Mouse (Mus musculus): ENCODE measurements around the gene BC030870. TPM values are rescaled to one million over a fixed set of nuclear protein-coding genes. Genes with fewer than 3 reads are reported as not detected.
"Not testable (repeated sequence)": the region's sequence is repeated elsewhere in the genome, so short reads cannot be mapped to it uniquely, and the experiment has no call there.

The BC030870 gene
- not detected in 2 replicates for polyA plus RNA-seq (2016; fragmentation: Nextera tagmentation; extraction: Ambion mirVana)

DNA sequence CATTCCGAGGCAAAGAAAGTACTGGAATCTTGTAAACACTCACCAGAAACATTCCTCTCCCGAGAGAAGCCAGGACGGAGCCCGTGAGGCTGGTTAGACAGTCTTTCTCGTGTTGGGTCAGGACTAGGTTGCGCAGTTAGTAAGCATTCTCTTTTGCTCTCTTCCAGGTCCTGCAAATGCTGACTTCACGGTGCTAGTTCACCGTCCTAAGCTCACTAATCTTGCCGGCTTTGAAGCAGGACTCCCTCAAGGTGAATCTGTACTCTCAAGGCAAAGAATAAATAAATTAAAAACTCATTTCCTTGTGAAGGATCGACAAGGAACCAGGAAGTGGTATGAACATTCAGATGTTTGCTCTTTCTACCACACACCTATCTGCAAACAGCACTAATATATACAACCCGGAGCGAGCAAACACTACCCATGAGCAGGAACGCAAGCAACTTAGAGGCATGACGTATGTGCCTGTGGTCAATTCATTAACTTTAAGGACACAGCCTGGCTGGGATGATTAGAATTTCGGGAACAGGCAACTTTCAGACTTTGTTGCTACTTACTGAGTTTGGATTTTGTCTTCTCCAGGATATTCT, at the start of gene BC030870:
BC030870 (minus strand) TSS at position 365 of the 590 bp plus-strand sequence.
- 78% methylated on average over 15 of the region's 15 CpGs for WGBS
- Histone ChIP-seq H3K27ac (no peak within 1 kb of the TSS), H3K4me1 (no peaks in the 10 kb centered on the region), H3K36me3 (no peaks in the 10 kb centered on the region), H3K9me3 (no peaks in the 10 kb centered on the region), H3K4me3 (no peak within 1 kb of the TSS), H3K27me3 (ENCODE audit: insufficient read depth, poor library complexity, severe bottlenecking) (no peaks in the 10 kb centered on the region)
- DNase-seq (ENCODE audit: low spot score), result no peak

DNA sequence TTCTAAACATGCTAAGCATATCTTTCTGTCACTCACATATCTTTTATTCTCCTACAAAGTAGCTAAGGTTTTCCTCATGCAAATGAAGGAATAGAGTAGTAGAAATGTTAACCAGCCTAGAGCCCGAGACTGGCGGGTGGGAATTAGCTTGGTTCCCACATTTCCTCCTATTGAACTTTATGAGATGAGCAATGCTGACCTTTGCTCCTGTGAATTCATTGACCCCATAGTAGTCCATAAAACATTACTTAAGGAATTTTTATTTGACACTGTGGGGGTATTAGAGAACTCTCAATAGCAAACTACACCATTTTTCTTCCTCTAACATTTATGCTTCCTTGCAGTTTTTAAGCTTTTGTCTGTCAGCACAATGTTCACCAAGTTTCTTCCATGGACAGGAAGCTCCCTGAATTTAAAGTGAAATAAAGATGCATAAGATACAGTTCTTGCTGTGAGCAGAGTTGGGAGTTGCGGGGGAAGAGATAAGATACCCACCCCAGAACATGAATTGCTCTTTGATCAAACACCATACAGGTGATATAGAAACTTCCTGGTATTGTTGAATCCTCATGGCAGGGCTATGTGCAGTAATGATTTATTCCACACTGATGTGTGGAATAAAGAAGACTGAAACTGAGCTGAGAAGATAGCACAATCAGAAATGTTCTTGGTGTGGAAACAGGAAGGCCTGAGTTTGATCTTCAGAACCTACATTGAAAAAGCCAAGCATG, 45.5 kb upstream of the BC030870 start:
- WGBS, result 75% methylated on average over 3 of the region's 3 CpGs
- DNase-seq (ENCODE audit: low spot score), result no peak
- no peak overlapping the region for H3K27ac ChIP-seq
- H3K27me3 ChIP-seq (ENCODE audit: insufficient read depth, poor library complexity, severe bottlenecking), result no peaks in the 10 kb centered on the region
- H3K9me3 ChIP-seq, result no peaks in the 10 kb centered on the region
- no peaks in the 10 kb centered on the region for H3K36me3 ChIP-seq
- H3K4me1 ChIP-seq, result no peaks in the 10 kb centered on the region
- H3K4me3 ChIP-seq, result no peak overlapping the region

DNA sequence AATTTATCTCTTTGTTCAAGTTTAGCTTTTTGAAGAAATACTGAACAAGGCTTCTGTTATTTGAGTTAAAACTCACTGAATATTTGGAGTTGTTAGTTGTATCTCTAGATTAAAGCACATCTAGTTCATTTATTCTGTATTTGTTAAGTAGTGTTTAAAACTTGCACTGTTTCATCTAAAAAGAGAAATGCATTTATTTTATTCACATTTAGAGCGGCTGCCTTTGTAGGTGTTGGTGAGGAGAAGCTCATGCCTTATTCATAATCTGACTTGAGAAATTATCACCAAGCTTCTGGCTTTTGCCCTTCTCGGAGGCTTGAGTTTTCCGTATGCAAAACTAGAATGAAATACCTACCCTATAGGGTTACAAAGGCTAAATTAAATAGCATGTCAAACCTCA, 39.8 kb upstream of the BC030870 start:
- no peaks in the 10 kb centered on the region for H3K9me3 ChIP-seq
- no peaks in the 10 kb centered on the region for H3K27me3 ChIP-seq (ENCODE audit: insufficient read depth, poor library complexity, severe bottlenecking)
- WGBS, result 82% methylated on average over 3 of the region's 3 CpGs

DNA sequence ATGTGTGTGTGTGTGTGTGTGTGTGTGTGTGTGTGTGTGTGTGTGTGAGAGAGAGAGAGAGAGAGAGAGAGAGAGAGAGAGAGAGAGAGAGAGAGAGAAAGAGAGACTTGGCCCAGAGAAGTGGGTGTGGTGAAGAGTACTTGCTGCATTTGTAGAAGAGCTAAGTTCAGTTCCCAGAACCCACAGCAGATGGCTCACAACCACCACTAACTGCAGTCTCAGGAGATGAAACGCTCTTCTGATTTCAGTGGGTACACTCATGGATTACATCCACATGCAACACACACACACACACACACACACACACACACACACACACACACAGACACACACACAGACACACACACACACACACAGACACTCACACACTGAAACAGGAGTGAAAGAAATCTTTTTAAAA, 31.3 kb upstream of the BC030870 start:
- not testable (repeated sequence) for H3K4me3 ChIP-seq; H3K36me3 ChIP-seq; H3K27me3 ChIP-seq (ENCODE audit: insufficient read depth, poor library complexity, severe bottlenecking); H3K27ac ChIP-seq; DNase-seq (ENCODE audit: low spot score); H3K4me1 ChIP-seq; H3K9me3 ChIP-seq
- 50% methylated on average over 1 of the region's 1 CpGs for WGBS

More for the DNA sequence above, 39.8 kb upstream of the BC030870 start:
- Histone ChIP-seq H3K36me3 (no peaks in the 10 kb centered on the region), H3K27ac (no peak overlapping the region), H3K4me1 (no peaks in the 10 kb centered on the region), H3K4me3 (no peak overlapping the region)
- DNase-seq (ENCODE audit: low spot score), result no peak

GRCm38 (mm10) chr8:65159096-65159748, 29.9 kb upstream of the BC030870 start:
- no peaks in the 10 kb centered on the region for H3K4me1 ChIP-seq
- 75% methylated on average over 14 of the region's 14 CpGs for WGBS
- DNase-seq (ENCODE audit: low spot score), result no peak
- no peak overlapping the region for H3K27ac ChIP-seq
- H3K4me3 ChIP-seq, result no peak overlapping the region
- H3K27me3 ChIP-seq (ENCODE audit: insufficient read depth, poor library complexity, severe bottlenecking), result no peaks in the 10 kb centered on the region
- H3K9me3 ChIP-seq, result no peaks in the 10 kb centered on the region
- no peaks in the 10 kb centered on the region for H3K36me3 ChIP-seq

GRCm38 (mm10) chr8:65157901-65158300, 28.5 kb upstream of the BC030870 start:
- no peaks in the 10 kb centered on the region for H3K9me3 ChIP-seq
- no peak overlapping the region for H3K27ac ChIP-seq
- no peak for DNase-seq (ENCODE audit: low spot score)
- no peak overlapping the region for H3K4me3 ChIP-seq
- H3K4me1 ChIP-seq, result no peaks in the 10 kb centered on the region
- H3K36me3 ChIP-seq, result no peaks in the 10 kb centered on the region
- WGBS, result 87% methylated on average over 4 of the region's 4 CpGs
- H3K27me3 ChIP-seq (ENCODE audit: insufficient read depth, poor library complexity, severe bottlenecking), result no peaks in the 10 kb centered on the region

- Histone ChIP-seq H3K36me3 (no peaks in the 10 kb centered on the region), H3K9me3 (no peaks in the 10 kb centered on the region), H3K4me3 (no peak overlapping the region), H3K4me1 (no peaks in the 10 kb centered on the region), H3K27ac (no peak overlapping the region), H3K27me3 (ENCODE audit: insufficient read depth, poor library complexity, severe bottlenecking) (no peaks in the 10 kb centered on the region)
- WGBS, result 56% methylated on average over 3 of the region's 3 CpGs
- no peak for DNase-seq (ENCODE audit: low spot score)
Measured at GRCm38 (mm10) chr8:65138830-65139466, 9.6 kb upstream of the BC030870 start.

DNA sequence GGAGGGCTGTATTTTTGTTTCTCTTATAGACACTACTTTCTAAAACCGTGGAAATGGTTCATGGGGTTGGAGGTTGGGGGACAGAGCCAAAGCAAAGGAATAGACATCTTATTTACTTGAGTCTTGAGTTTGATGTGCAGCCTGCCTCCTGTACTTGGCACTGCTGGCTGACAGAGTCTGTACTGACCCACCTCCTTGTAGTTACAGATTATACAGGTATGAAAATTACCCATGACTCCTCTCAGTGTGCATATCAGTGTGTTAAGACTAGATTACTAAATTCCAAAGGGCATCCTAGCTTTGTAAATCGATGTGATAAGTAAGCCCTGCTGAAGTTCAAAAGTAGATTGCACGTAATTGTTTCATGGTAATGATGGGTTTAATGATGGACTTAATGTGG, 2.9 kb downstream of the BC030870 start:
- Histone ChIP-seq H3K27me3 (ENCODE audit: insufficient read depth, poor library complexity, severe bottlenecking) (no peaks in the 10 kb centered on the region), H3K9me3 (no peaks in the 10 kb centered on the region), H3K36me3 (no peaks in the 10 kb centered on the region), H3K4me1 (no peaks in the 10 kb centered on the region), H3K4me3 (no peak overlapping the region), H3K27ac (no peak overlapping the region)
- 77% methylated on average over 3 of the region's 3 CpGs for WGBS
- DNase-seq (ENCODE audit: low spot score), result no peak

- Histone ChIP-seq H3K4me3 (no peak overlapping the region), H3K27ac (no peak overlapping the region), H3K4me1 (no peaks in the 10 kb centered on the region), H3K36me3 (no peaks in the 10 kb centered on the region), H3K27me3 (ENCODE audit: insufficient read depth, poor library complexity, severe bottlenecking) (no peaks in the 10 kb centered on the region), H3K9me3 (no peaks in the 10 kb centered on the region)
- no peak for DNase-seq (ENCODE audit: low spot score)
- 79% methylated on average over 1 of the region's 1 CpGs for WGBS
Measured at GRCm38 (mm10) chr8:65126014-65126413, 3.3 kb downstream of the BC030870 start.

DNA sequence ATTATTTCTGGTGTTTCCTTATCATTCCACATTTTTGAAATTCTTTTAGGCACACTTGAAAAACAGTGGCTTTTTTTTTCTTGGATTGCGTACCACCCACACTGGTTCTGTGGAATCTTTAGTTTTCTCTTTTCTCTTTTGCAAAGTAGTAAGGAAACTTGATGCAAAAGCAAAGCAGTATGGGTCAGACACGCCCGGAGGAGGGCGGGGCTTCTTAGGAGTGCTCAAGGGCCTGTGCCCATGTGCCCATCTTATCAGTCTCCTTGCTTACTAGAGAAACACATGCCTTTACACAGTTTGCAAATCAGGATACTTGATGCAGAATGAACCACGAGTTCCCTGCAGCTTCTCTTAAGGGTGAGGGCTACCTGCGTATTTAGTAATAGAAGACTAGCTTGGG, 17.3 kb downstream of the BC030870 start:
- 65% methylated on average over 6 of the region's 6 CpGs for WGBS
- no peak for DNase-seq (ENCODE audit: low spot score)
- no peaks in the 10 kb centered on the region for H3K36me3 ChIP-seq
- no peak overlapping the region for H3K27ac ChIP-seq
- no peaks in the 10 kb centered on the region for H3K27me3 ChIP-seq (ENCODE audit: insufficient read depth, poor library complexity, severe bottlenecking)
- H3K4me1 ChIP-seq, result no peaks in the 10 kb centered on the region
- H3K4me3 ChIP-seq, result no peak overlapping the region
- H3K9me3 ChIP-seq, result no peaks in the 10 kb centered on the region

DNA sequence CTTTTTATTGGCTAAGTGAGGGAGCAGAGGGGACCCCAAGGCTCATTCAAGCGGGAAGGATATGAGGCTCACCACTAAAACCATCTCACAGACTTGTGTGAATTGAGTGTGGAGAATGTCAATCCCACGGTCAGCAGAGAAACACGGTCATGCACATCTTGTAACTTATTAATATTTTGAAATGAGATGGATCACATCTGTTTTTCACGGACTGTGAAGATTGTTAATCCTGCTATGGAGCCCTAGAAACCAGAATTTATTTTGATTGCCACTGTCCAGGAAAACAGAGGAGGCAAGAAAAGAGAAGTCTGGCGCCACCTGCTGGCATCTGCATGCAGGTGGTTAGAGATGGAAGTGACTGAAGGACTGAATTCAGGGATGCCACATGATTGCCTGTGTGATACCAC, 19.1 kb downstream of the BC030870 start:
- no peak overlapping the region for H3K4me3 ChIP-seq
- no peaks in the 10 kb centered on the region for H3K9me3 ChIP-seq
- H3K4me1 ChIP-seq, result no peaks in the 10 kb centered on the region
- no peak for DNase-seq (ENCODE audit: low spot score)
- H3K36me3 ChIP-seq, result no peaks in the 10 kb centered on the region
- H3K27me3 ChIP-seq (ENCODE audit: insufficient read depth, poor library complexity, severe bottlenecking), result no peaks in the 10 kb centered on the region
- 43% methylated on average over 5 of the region's 5 CpGs for WGBS
- no peak overlapping the region for H3K27ac ChIP-seq

- H3K27me3 ChIP-seq (ENCODE audit: insufficient read depth, poor library complexity, severe bottlenecking), result no peaks in the 10 kb centered on the region
- no peaks in the 10 kb centered on the region for H3K36me3 ChIP-seq
- no peak overlapping the region for H3K27ac ChIP-seq
- no peaks in the 10 kb centered on the region for H3K9me3 ChIP-seq
- DNase-seq (ENCODE audit: low spot score), result no peak
- no peaks in the 10 kb centered on the region for H3K4me1 ChIP-seq
- H3K4me3 ChIP-seq, result no peak overlapping the region
- WGBS, result 75% methylated on average over 6 of the region's 6 CpGs
Measured at GRCm38 (mm10) chr8:65108936-65109335, 20.4 kb downstream of the BC030870 start.

All from heart, embryonic 10.5 days (tissue).